Mouse (Mus musculus): ENCODE data around the gene Arl8b.

The Arl8b gene

GRCm38 (mm10) chr6:108782526-108783183 is at the start of gene Arl8b:
TSS of gene Arl8b (plus strand) at chr6:108783099.
- peak; percentile 87 for DNase-seq (ENCODE audit: low spot score)

GRCm38 (mm10) chr6:108735910-108736750 is 46.8 kb upstream of the Arl8b start:
- peak; percentile 15 for DNase-seq (ENCODE audit: low spot score)

- peak; percentile 11 for DNase-seq (ENCODE audit: low spot score)
Observed at GRCm38 (mm10) chr6:108738463-108739203, 44.3 kb upstream of the Arl8b start.

GRCm38 (mm10) chr6:108740579-108740978 is 42.3 kb upstream of the Arl8b start:
- no peak for DNase-seq (ENCODE audit: low spot score)

- no peak for DNase-seq (ENCODE audit: low spot score)
Observed at GRCm38 (mm10) chr6:108743730-108744129, 39.2 kb upstream of the Arl8b start.

GRCm38 (mm10) chr6:108751324-108751723 is 31.6 kb upstream of the Arl8b start:
- DNase-seq (ENCODE audit: low spot score): no peak

GRCm38 (mm10) chr6:108752395-108752794 is 30.5 kb upstream of the Arl8b start:
- DNase-seq (ENCODE audit: low spot score): no peak

GRCm38 (mm10) chr6:108753536-108753935 is 29.4 kb upstream of the Arl8b start:
- DNase-seq (ENCODE audit: low spot score): no peak

GRCm38 (mm10) chr6:108754376-108754775 is 28.5 kb upstream of the Arl8b start:
- no peak for DNase-seq (ENCODE audit: low spot score)

- DNase-seq (ENCODE audit: low spot score): no peak
Observed at GRCm38 (mm10) chr6:108755936-108756335, 27.0 kb upstream of the Arl8b start.

GRCm38 (mm10) chr6:108758997-108759697 is 23.8 kb upstream of the Arl8b start:
- no peak for DNase-seq (ENCODE audit: low spot score)

GRCm38 (mm10) chr6:108759698-108760039 is 23.2 kb upstream of the Arl8b start:
- no peak for DNase-seq (ENCODE audit: low spot score)

GRCm38 (mm10) chr6:108770880-108771279 is 12.0 kb upstream of the Arl8b start:
- no peak for DNase-seq (ENCODE audit: low spot score)

- DNase-seq (ENCODE audit: low spot score): peak; percentile 57
Observed at GRCm38 (mm10) chr6:108772913-108773312, 10.0 kb upstream of the Arl8b start.

- no peak for DNase-seq (ENCODE audit: low spot score)
Observed at GRCm38 (mm10) chr6:108773480-108773879, 9.4 kb upstream of the Arl8b start.

GRCm38 (mm10) chr6:108776274-108776673 is 6.6 kb upstream of the Arl8b start:
- no peak for DNase-seq (ENCODE audit: low spot score)

- DNase-seq (ENCODE audit: low spot score): no peak
Observed at GRCm38 (mm10) chr6:108777560-108778287, 5.2 kb upstream of the Arl8b start.

- no peak for DNase-seq (ENCODE audit: low spot score)
Observed at GRCm38 (mm10) chr6:108778399-108778798, 4.5 kb upstream of the Arl8b start.

- DNase-seq (ENCODE audit: low spot score): no peak
Observed at GRCm38 (mm10) chr6:108781865-108782264, 1.0 kb upstream of the Arl8b start.

- DNase-seq (ENCODE audit: low spot score): no peak
Observed at GRCm38 (mm10) chr6:108783184-108783881, 434 bp downstream of the Arl8b start.

GRCm38 (mm10) chr6:108784056-108784455 is 1.2 kb downstream of the Arl8b start:
- no peak for DNase-seq (ENCODE audit: low spot score)

Measured in ovary, adult 18-20 months (tissue).